Mouse (Mus musculus): Measurements from ENCODE around the gene Rtn4ip1. TPM values are rescaled to one million over a fixed set of nuclear protein-coding genes. Genes with fewer than 3 reads are reported as not detected.
"Not testable (repeated sequence)": the region's sequence is repeated elsewhere in the genome, so short reads cannot be mapped to it uniquely, and the experiment has no call there.

The Rtn4ip1 gene
- polyA plus RNA-seq, 1 experiment = 13.4 TPM

DNA sequence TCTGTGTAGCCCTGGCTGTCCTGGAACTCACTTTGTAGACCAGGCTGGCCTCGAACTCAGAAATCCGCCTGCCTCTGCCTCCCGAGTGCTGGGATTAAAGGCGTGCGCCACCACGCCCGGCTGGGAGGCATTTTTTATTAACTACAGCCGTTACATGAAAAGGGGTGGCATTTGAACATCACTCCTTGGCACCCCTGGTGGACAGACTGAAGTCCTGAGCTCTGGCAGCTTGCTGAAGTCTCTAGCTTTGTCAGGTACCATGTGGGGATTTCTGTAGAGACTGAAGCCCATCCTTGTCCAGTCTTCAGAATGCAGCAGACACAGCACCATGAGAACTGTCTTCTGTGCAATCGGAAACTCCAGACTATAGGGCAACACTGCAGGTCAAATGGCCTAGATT, 24.2 kb downstream of the Rtn4ip1 start:
- not testable (repeated sequence) for DNase-seq (ENCODE audit: low read depth, low spot score)
- WGBS = 92% methylated on average over 9 of the region's 9 CpGs

DNA sequence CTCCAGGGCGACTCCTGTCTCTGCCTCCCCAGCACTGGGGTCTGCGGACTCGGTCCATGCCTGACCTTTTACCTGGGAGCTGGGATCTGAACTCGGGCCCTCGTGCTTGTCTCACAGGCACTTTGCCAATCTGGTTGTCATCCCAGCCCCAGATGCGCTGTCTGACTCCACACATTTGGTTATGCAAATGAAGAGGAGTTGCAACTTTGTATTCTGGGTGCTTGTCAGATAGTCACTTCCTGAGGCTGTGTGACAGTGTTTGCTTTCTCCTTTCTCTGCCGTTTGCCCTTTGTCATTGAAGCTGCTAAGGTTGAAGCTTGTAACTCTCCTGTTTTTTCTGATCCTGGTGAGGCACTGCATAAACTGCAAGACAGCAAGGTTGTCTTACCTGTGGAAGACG, 26.1 kb downstream of the Rtn4ip1 start:
- no peak for DNase-seq (ENCODE audit: low read depth, low spot score)
- WGBS = 83% methylated on average over 8 of the region's 8 CpGs

DNA sequence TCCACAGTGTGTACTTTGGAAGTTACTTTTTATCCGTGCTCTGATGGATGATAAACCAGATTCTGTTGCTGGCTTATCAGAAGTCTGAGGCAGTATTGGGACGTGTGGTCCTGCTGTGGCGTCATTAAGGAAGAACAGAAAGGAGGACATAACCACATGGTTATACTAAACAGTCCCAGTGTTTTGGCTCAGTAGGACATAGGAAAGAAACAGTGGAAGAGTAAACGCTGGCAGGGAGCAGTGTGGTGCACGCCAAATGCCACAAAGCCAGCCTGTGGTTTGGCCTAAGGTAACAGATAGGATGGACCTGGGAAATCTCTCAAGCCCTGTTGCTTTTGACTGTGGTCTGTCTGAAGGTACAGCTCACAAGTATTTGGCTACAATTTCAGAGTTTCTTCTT, 27.0 kb downstream of the Rtn4ip1 start:
- 79% methylated on average over 5 of the region's 5 CpGs for WGBS
- DNase-seq (ENCODE audit: low read depth, low spot score) = no peak

DNA sequence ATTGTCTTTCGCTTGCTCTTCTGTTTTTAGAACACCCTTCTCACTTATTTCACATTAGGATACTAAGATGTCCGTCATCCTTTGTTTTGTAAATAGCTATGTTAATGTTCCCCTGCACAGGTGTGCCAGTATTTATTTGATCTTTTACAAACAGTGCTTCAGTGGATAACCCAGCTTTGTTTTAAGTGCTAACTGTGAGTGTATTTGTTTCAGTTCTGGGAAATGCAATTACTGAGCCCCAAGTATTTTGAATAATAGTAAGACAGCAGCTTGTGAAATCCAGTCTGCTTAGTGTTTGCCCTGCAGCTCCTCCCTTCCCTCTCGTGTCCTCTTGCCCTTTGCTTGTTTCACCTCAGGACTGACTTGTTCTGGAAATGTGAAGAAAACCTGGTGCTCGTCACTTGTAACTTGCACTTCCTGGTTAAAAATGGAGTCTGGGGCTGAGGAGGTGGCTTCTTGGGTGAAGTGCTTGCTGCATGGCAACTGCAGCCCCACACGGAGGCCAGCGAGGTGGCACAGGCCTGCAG, 37.6 kb downstream of the Rtn4ip1 start:
- WGBS = 86% methylated on average over 6 of the region's 6 CpGs
- DNase-seq (ENCODE audit: low read depth, low spot score) = no peak

DNA sequence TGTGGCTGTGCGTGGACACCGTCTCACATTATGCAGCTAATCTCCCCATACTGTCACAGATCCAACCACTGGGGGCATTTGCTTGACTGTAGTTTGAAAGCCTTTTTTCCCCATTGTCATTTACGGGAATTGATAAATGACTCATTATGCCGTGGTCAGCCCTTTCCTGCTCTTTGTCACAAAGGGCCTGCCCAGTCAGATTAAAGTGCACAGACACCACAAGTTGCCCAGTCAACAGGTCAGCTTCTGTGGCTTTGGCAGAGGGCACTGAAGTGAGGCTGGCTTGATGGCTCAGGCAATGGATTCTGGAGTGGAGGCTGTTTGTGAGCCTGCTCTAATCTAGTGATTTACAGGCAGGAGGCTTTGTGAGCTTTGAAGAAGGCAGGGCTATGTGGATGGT, 42.1 kb downstream of the Rtn4ip1 start:
- no peak for DNase-seq (ENCODE audit: low read depth, low spot score)
- 78% methylated on average over 4 of the region's 4 CpGs for WGBS

DNA sequence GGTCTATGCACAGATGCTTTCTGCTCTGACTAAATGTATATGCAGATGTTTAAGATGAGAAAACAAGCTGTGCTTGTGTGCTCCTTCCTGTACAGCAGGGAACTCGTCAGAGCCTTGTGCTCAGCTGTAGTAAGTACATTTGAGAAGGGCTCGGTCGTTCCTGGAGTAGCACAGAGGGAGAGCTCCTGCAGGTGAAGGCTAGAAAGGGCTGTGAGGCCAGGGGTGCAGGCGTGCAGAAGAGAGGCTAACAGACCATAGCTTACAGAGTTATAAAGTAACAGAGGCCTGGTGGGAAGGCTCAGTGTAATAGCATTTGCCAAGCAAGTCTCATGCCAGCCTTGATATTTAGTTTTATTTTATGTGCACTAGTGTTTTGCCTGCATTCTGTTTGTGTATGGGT, 43.8 kb downstream of the Rtn4ip1 start:
- no peak for DNase-seq (ENCODE audit: low read depth, low spot score)
- 78% methylated on average over 4 of the region's 4 CpGs for WGBS

DNA sequence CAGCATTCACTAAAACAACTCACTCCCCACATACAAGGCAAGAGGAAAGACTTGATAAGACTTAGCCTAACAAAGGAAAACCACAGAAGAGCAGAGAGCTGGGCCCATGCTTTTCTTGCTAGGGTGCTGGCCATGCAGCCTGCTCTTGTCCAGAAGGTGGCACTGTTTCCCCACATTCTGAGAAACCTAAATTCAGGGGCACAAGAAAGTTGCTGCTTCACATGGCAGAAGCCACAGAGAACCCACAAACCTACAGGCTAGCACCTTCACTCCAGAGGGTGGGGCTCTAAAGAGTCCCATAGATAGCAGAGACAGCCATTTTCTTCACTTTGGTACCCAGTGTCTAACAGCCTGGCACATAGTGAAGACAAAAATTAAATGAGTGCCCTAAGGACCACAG, 52.3 kb downstream of the Rtn4ip1 start:
- DNase-seq (ENCODE audit: low read depth, low spot score) = peak; percentile 47

DNA sequence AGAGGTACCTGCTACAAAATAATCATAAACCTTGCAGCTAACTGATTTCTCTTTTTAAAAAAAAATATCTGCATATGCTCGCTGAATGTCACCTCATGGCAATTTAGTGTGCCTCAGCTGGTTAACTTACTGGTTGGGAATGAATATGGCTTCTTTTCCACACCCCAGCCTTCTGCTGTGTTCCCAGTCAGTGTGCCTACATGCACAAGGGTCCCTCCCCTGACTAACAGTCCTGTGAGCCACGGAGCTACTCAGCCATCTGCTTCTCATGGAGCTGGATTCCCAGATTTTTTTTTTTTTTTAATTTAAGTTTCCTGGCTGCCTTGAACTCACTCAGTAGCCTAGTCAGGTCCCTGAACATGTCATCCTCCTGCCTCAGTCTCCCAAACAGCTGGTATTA, 63.3 kb downstream of the Rtn4ip1 start:
- WGBS = 81% methylated on average over 2 of the region's 2 CpGs
- DNase-seq (ENCODE audit: low read depth, low spot score) = no peak

DNA sequence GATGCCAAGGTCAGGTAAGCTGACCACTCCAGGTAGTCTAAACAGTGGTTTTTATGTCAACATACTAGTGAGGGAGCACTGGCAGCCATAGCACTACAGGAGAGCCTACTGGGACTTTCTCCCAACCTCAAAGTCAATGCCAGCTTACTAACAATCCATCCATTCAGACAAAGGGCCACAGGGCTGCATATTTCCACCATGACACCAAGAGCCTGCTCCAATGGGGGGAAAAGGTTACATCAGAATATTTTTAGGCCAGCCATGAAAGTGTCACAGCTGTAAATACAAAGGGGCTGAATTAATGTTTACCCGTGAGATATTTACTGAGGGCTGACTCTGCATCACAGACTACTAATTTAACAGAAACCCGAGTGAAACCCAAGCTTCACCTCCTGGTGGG, 71.6 kb downstream of the Rtn4ip1 start:
- DNase-seq (ENCODE audit: low read depth, low spot score) = no peak
- WGBS = 62% methylated on average over 2 of the region's 2 CpGs

DNA sequence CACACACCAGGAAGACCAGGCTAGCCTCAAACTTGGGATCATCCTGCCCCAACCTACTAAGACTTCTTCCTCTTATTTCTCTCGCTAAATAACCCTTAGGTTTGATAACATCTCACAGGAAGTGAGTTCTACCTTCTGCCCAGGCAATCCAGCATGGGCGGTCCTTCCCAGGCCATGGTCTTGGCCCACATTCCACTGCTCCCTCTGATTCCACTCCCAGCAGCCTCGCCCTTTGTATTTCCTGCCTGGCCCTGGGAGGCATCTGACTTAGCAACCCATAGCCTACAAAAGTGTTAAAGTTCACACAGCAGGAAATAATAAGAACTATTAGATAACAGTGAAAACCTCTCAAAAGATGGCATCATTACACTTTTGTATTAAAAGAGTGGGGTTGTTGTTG, 75.7 kb downstream of the Rtn4ip1 start:
- peak; percentile 80 for DNase-seq (ENCODE audit: low read depth, low spot score)
- 20% methylated on average over 3 of the region's 3 CpGs for WGBS

DNA sequence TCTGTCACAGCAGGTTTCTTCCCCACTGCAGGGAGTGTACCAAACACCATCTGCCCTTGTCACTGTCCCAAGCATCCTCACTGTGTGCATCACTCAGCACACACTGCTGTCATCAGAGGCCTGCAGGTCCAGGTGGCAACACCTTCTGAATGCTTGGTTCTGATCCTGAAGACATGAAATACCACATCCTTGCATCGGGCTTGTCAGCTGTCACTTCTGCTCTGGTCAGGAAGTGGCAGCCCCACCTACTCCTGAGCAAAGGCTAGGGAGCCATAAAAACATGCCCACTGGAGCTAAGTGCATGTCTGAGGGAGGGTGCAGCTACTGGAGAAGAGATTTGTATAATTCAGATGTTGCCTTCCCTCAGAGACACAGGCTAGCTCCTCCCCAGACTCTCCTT, 78.5 kb downstream of the Rtn4ip1 start:
- WGBS = 15% methylated on average over 1 of the region's 1 CpGs
- no peak for DNase-seq (ENCODE audit: low read depth, low spot score)

DNA sequence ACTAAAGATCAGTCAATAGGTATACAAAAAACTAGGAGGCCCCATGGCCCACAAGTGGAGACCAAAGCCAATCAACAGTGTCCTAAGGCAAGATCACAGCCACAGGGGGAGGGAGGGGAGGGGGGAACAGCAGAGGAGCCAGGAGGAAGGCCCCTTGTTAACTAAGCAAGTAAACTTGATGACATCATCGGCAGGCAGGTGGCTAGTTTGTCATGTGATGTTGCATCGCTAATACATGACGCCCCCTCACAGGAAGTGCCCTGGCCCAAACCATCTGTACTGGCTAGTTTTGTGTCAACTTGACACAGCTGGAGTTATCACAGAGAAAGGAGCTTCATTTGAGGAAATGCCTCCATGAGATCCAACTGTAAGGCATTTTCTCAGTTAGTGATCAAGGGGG, 79.1 kb downstream of the Rtn4ip1 start:
- WGBS = 61% methylated on average over 3 of the region's 3 CpGs
- DNase-seq (ENCODE audit: low read depth, low spot score) = not testable (repeated sequence)

DNA sequence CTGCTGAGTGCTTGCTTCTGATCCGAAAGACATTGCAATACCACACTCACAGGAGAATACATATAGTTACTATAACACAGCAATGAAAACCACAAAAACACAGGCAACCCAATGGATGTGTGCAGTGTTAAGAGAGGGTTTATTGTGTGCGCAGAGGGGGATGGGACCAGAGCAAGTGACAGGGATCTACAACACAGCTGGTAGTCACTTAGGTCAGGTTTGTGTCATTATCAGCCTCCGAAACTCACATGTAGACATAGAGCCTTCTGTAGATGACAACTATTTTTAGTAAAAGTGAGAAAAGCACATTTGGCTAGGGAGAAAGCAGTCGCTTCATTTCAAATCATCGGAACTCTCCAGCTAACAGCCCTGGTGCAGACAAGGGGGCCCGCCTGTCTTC, 80.9 kb downstream of the Rtn4ip1 start:
- WGBS = 86% methylated on average over 6 of the region's 6 CpGs
- DNase-seq (ENCODE audit: low read depth, low spot score) = no peak

DNA sequence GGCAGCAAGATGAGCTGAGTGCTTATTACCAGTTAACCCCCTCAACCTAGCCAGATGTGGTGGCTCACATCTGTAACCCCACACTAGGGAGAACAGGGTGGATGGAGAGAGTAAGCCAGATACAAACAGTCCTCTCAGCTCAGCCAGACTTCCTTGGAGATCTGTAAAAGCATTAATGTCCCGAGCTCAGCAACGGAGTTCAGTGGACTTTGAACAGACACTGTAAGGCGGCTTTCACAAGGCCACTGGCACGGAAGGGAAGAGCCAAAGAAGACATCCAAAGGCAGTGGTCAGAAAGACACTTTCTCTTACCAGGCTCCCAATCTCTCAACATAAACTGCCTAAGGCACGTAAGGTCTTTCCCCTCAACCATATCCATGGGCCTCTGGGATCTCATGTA, 81.6 kb downstream of the Rtn4ip1 start:
- 34% methylated on average over 5 of the region's 5 CpGs for WGBS
- DNase-seq (ENCODE audit: low read depth, low spot score) = no peak

DNA sequence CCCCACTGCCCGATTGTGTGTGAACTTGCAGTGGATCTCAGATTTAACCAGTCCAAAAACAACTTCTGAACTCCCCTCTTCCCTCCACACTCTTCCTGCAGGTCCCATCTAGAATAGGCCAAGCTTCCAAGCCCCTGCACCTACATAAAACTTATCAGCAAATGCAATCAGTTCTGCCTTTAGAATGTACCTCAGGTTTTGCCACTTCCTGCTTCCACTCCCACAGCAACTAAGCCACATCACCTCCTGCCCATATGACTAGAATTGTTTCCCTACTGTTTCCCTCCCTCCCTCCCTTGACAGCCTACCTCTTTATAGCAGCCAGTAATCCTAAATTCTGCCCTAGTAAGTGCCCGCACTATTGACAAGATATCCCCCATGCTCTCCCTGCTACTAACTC, 82.3 kb downstream of the Rtn4ip1 start:
- DNase-seq (ENCODE audit: low read depth, low spot score) = no peak
- 56% methylated on average over 2 of the region's 2 CpGs for WGBS

DNA sequence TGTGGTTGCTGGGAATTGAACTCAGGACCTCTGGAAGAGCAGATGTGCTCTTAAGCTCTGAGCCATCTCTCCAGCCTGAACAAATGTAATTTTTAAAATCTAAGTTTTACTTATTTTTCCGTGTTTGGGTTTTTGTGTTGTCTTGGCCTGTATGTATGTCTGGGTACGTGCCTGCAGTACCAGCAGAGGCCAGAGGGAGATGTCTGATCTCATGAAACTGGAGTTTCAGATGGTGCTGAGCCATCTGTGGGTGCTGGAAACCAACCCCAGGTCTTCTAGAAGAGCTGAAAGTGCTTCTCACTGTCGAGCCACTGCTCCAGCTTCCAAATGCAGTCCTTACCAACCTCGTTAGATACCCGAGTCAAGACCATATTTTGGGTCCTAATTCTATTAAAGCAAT, 89.7 kb downstream of the Rtn4ip1 start:
- 93% methylated on average over 5 of the region's 5 CpGs for WGBS
- no peak for DNase-seq (ENCODE audit: low read depth, low spot score)

DNA sequence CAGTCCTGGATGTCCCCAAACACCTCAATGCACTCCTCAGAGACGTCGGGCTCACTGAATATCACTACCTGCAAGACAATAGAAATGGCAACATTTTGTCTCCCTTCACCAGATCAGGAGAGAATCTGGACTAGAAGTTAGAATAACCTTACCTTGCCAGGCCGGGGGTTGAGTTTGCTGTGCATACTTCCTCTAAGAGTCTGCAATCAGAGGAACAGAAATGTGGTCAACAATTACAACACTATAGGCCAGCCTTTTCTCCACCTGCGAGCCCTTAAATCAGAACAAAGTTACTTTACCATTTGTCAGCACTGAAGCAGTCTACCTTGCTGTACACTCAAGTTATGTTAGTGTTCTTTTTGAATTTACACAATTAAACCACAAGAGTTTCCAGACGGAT, 90.9 kb downstream of the Rtn4ip1 start:
- no peak for DNase-seq (ENCODE audit: low read depth, low spot score)
- WGBS = 71% methylated on average over 5 of the region's 5 CpGs

DNA sequence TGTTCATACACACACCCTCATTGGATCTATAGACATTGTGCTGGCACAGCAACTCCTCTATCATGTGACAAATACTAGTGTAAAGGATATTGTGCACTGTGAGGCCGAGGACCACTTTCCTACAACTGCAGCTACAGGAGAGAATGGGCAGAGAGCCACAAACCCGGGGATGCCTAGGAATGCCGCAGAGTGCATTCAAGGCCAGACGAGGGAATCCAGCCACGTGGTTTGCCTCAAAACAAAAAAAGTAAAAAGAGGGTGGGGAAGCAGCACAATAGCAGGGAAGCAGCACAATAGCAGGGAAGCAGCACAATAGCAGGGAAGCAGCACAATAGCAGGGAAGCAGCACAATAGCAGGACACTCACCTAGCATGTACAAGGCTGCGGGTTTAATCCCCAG, 91.6 kb downstream of the Rtn4ip1 start:
- DNase-seq (ENCODE audit: low read depth, low spot score) = no peak
- WGBS = 48% methylated on average over 6 of the region's 6 CpGs

DNA sequence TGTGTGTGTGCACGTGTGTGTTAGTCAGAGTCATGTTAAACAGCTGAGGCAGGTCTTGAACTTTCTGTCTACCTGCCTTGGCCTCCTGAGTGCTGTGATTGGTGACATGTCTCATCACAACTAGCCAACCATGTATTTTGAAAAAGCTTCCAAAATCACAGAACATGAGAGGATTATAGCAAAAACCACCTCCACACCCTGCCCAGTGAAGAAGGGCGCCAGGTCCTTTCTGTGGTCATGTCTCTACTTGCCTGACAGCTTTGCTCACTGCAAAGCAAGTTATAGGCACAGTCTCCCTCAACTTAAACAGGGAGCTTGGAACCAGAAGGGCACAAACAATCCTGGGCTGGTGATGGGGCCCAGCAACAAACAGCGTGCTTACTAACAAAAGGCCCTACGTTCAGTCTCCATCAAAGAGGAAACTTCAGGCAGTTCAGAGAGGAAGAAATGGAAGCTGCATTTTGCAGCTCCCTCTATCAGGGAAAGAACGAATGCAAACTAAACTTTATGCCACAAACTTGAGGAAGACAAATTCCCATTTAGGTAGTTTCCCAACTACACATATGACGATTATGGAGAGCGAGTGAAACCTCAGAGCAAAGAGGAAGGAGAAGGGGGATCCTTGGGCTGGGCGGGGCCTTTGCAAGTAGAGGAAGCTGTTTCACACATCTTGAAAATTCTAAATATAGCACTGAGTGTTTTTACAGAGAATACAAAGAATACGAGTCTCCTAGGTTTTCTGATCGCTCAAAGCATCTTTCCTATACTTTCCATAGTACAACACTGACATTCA, 94.4 kb downstream of the Rtn4ip1 start:
- DNase-seq (ENCODE audit: low read depth, low spot score) = no peak
- 72% methylated on average over 10 of the region's 10 CpGs for WGBS

DNA sequence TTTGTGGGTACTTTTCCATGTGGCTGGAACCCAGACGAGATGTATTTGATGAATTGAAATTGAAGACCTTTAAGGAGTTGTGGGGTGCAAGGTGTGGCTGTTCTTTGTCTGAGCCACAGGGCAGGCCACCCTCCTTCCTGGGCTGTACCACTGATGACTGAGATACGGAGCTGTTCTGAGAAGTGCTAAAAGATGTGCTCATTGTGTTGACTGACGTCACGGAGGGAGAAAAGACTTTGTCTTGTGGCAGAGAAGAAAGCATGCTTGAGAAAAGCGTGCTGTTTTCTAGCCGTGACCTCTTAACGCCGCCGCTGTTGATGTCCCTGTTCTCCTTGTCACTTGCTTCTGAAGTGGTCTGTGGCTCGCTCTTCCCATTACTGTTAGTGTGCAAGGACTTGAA, 95.7 kb downstream of the Rtn4ip1 start:
- no peak for DNase-seq (ENCODE audit: low read depth, low spot score)
- WGBS = 94% methylated on average over 10 of the region's 10 CpGs

DNA sequence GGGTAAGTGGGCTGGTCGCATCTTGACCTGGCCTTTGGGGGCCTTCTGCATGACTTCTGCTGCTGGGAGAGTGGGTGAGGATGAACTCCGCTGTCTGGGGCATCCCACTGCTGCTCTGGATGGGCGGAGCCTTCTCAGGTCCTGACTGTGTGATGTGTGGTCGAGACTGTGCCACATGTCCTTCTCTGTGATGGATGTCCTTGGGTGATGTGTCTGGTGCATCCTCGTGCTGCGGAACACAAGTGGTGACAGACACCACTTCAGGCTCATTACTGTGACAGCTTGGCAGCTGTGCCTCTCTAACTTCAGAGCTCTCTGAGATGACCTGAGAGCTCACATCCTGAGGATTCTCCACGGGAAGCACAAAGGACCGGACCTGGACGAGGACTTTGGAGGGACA, 96.4 kb downstream of the Rtn4ip1 start:
- WGBS = 82% methylated on average over 9 of the region's 9 CpGs
- no peak for DNase-seq (ENCODE audit: low read depth, low spot score)

Measured in large intestine, adult 2 months (tissue).